Mouse (Mus musculus) spleen, postnatal 10 days (tissue): Measurements from ENCODE around the gene Galnt7.

Source experiments
- DNase-seq, 2 experiments: peaks; one replicate each; pipeline ENCODE4 v3.0.0; 2021 to 2022; ENCODE audit warnings: low spot score in 2 of 2

Galnt7 gene

DNA sequence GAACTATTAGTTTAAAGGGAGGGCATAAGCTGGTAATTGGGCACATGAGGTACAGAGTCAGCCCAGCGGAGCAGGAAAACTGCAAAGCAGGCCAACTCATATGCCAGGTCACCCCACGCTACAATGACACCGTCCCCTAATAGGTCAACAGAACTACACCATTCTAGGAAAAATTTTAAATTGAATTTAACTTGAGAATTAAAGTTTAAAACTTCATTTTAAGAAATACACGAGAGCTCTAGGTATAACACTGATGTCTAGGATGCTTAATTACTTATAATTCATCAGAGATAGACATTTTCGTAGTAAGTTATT is 67.7 kb downstream of the Galnt7 start:
- DNase-seq: no peak

DNA sequence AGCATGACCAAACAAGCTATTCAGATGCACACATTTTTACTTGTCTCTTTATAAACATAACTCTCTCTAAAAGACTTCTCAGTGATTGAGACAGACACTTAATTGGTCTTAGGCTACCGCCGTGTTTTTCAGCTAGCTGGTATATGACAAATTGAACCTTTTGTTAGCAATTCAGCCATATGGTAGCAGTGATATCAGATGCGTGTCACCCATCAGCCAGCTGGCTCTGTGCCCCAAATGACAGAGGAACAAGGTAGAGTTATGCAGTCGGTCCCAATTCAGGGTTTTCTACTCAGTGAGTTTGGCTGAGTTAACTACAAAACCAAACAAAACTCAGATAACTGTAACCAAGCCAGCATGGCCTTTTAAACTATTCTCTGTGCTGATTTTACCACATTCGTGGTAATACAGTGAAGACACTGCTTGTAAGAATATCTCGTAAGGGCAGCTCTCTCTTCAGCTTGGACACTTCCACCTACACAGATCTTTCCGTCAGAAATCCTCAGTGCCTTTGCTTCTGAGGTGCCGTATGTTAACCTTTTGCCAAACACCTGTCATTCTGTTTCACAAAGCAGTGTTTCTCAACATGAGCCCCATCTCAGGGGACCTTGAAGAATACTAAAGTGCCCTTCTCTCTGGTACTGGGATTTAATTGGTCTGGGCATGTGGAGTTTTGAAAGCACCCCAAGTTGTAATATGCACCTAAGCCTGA is 68.3 kb downstream of the Galnt7 start:
- no peak for DNase-seq

DNA sequence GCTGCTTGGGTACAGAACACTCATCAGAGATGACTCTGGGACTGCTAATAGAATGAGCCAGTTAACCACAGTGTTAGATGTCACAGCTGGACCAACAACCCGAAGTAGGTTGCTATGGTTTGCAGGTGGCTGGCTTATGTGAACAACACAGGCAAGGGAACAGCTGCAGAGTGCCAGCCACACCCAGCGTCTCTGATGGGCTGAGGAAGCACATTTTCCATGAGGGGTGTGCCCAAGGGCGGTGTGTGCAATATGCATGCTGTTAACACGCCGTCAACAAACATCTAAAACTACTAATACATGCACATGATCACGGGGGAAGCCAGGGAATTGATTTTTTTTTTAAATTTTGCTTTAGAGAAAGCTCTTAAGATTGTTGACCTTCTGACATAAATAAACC is 73.0 kb downstream of the Galnt7 start:
- peak in 1 of 2 experiments; percentile 67 for DNase-seq

DNA sequence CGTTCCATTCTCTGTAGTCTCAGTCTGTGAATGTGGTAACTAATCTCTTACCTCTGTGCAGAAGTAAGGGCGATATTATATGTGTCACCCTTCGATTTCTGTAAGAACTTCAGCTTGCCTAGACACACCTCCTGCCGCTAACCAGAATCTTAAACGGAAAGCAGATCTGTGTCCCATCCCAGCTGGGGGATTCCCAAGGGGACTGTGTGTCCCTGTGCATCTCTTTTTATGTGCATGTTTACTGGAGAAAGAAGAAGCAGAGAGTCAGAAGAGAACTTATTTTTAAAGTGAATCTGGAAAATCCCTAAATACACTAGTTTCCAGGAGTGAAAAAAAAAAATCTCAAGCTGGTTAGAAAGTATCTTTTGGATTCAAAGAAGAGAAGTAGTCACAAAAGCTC is 75.5 kb downstream of the Galnt7 start:
- DNase-seq: no peak

DNA sequence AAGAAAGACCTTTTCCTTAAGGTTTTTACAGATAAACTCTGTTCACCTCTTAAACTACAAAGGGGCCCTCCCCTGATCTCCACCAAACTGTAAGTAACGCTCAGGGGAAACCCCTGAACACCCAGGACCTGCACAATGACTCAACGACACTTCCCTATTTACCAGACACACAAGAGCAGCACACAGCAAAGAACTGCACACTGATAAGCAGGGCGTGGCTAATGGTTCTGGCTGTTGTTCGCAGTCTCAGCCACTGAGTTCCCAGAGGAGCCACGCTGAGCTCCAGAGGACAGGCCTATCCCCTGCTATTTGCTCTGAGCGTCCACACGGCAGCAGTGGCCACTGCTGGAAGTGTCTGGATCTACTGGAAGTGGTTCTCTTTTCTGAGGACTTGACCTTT is 76.6 kb downstream of the Galnt7 start:
- peak; percentile 26 to 65 for DNase-seq

DNA sequence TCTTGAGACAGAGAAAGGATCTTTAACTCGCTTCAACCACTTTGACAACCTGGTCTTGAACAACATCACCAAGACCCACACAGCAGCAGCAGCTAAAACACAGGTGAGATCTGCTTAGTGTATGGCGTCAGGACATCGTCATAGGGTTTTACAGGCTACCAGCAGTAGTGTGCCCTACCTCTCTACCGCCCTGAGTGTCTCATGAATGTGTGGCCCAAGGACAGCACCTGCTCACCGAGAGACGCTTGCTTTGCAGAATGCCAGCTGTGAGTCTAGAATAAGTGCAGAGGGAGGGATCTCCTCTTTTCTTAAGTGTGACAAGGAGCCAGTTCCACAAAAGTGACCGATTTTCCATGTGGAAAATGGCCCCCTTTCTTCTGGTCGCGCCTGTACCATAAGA is 77.5 kb downstream of the Galnt7 start:
- peak in 1 of 2 experiments; percentile 12 for DNase-seq

DNA sequence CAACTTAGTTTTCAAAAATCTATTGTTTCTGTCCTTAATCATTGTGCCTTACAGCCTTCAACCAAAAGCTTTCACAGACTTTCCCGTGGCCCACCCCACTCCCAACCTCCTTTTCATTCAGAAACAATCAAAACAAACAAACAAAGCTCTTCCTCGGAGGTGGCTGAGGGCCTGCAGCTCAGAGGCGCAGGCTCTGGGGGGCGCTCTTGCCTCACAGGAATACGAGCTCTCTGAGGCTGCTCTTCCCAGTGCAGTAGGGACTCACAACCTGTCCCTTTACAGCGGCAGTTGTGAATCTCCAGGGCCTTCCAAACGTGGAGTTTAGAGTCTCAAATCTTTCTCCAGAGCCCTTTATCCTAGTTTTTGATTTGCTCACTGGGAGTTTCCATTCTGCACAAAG is 78.4 kb downstream of the Galnt7 start:
- DNase-seq: peak; percentile 54 to 82

DNA sequence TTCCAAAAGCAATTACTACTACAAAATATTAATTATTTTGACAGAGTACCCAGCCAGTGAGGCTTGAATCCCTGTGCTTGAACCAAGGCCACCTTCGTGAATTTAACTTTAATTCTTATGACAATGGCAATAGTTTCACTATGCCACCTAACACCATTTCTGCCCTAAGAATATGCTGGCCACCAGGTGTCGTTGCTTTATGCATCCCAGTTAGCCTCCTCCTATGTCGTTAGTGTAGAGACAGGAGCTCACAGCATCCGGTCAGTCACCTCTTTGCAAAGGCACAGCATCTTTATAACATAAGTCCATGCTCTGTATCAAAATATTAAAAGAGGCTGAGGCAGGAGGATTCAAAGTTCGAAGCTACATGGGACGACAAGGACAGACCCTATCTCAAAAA is 79.0 kb downstream of the Galnt7 start:
- no peak for DNase-seq

DNA sequence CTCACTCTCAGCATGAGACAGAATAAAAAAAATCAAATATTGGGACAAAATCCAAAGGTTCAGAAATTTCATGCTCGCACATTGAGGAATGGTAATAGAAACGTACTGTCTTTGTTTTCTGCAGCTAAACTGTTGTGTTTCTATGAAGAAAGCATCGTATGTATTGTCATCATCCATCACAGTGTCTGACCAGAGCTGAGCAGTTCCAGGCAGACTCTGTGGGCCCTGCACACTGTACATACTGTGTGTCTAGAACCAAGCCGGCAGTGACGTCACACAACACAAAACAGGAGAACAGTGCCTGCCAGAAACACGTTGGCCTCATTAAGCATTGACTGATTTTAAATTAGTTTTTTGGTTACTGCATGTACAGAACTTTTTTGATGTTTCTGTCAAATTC is 82.9 kb downstream of the Galnt7 start:
- no peak for DNase-seq

DNA sequence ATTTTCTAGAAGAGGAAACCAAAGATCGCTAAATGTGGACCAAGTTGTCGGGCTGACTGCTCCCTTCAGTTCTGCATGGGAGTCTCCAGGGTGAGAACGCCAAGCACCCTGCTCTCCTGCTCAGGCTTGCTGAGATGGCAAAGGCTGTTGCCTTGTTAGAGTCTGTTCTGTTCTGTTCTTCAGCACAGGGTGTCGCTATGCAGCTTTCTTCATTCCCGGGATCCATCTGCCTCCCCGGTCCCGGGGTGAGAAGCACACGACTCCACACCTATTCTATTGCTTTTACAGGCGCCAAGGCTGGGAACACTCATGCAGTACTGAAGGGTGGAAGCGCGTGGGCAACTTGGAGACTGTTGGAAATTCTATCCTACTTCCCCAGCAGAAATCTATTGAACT is 83.4 kb downstream of the Galnt7 start:
- no peak for DNase-seq

DNA sequence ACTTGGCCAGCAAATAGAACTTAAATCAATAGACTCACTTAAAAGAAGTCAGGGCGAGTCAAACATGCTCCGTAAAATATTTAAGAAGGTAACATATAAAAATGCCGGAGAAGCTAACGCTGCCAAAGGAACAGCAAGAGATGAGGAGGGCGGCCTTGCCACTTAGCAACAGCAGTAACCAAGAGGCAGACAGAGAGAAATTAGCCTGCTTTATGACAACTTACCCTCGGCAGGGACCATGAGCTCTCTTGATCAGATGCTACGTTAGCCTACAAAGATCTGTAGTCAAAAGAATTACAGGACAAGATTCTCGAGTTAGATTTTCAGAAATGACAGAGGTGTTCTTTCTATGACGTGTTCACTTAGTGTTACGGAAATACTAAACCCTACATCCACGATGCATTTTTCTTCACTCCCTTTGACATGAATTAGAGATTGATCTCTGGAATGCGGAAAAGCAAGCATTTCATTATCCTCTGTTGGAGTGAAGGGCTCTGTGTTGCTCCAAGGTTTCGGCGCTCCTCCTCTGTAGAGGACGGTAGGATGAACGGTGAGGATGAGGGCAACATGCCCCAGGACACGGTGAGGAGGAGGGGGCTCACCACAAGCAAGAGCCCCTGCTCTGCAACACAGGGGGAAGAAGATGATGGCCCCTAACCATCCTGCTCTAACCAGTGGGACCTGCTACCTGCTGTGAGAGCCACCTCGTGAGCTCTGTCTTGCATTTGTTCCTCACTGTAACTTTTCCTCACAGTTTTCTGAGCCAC is 84.0 kb downstream of the Galnt7 start:
- no peak for DNase-seq

DNA sequence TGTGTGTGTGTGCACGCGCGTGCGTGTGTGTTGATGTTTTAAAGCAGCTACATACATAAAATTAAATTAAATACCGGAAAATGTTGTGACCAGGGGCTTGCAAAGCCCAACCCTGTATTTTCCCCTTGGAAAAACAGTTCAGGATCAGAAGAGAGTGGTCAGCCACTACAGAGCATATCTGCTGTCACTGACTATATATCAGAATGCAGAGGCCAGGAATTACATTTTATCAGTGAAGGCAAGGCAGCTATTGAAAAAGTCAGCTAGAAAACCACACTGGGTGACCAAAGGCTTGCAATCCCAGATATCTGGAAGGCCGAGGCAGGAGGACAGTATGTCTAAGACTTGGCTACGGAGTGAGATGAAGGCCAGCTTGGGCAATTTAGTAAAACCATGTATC is 84.8 kb downstream of the Galnt7 start:
- DNase-seq: no peak

DNA sequence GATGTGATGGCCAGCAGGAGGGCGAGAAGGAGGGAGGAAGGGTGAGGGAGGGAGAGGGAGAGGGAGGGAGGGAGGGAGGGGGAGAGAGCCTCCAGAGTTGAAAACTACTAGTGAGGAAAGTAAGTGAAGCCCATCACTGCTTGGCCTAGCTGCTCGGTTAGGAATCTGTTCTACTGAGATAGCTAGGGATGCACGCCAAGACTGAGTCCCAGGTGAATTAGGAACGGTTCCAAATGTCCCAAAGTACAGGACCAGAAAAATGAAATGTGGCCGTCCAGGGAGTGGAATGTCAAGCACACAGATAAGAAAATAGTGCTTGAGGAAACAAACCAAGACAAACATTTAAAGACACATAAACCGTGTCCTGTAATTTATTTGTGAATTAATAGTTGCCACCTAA is 87.8 kb downstream of the Galnt7 start:
- no peak for DNase-seq

DNA sequence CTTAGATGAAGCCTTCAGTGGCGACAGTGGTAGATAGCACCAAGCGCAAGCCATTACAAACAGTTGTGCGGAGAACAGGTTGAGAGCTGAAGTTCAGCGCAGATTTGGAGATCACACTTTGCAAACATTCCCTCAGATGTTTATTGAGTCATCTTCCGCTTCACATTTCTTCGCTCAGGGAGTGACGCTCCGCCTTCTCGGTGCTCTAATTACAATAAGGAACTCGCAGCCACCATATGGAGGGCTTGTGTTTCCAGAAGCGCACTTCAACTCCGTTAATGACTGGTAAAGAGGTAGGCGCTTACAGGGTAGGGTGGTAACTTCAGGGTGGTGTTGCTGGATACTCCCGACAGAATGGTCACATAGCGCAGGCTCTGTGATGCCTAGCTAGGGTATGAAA is 89.1 kb downstream of the Galnt7 start:
- DNase-seq: no peak

DNA sequence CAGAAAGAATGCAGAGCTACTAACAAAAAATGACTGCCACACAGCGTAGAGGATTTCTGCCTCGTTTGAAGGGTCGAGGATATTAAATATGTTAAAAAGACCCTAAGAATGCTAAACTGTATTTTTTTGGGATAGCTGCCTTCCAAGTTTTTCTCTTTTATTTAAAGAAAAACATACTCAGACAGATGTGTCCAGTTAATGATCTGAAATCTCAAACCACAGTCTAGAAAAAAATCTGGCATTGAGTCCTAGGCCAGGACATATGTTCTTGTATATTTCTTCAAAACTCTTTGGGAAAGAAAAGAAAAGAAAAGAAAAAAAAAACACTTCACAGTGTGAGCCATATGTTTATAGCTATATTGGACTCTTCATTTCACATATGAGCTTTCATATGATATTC is 90.1 kb downstream of the Galnt7 start:
- no peak for DNase-seq

DNA sequence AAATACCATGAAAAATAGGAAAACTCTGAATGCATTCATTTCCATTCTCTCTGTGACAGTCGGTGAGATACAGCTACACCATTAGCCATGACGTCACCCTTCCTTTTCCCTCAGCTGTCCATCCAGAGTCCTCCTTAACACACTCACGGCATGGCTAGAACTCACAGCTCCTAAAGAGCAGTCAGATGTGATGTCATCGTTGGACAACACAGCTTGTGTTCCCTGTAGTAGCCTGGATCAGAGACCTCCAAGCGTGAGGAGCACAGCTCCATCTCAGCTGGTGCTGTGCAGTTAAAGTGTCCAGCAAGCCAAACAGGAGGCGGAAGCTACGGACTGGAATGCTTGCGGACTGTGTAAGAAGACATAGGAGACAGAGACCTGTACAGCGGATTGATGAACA is 91.9 kb downstream of the Galnt7 start:
- no peak for DNase-seq

DNA sequence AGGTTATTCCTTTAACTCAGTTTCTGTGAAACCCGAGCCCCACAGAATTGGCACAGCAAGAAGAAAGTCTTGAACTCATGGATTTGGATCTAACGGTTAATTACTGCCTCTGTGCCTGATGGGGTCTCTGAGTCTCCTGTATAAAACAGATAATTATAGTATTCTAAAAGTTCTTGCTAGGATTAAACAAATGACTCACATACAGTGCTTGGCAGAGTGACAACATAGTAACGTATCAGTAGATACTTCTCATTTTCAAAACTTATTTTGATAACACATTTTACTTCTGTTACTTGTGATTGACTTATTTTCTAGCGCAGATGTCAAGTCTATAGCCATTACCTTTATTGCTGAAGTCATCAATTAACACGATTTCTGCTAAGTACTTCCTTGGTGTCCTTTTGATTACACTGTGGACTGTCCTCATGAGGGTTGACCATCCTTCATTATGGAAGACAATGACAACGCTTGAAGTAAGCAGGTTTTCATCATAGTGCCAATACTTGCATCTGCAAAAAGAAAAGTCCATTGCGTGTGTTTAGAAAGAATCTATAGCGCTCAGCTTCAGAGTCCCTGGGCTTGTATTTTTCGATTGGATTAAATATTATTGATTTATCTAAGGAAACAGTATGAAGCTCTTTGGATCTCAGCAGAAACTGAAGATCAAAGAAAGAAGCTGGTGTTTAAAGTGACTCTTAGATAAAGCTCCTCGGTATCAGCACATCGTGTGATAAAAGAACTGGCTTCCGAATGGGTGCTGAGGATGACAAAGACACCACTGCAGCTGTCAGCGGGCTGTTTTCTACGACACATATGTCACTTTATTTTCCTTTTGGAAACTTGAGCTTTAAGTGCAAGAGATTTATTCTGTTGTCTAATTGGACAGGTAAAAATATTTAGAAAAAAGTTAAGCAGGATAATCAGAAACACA is 100.5 kb downstream of the Galnt7 start:
- no peak for DNase-seq

DNA sequence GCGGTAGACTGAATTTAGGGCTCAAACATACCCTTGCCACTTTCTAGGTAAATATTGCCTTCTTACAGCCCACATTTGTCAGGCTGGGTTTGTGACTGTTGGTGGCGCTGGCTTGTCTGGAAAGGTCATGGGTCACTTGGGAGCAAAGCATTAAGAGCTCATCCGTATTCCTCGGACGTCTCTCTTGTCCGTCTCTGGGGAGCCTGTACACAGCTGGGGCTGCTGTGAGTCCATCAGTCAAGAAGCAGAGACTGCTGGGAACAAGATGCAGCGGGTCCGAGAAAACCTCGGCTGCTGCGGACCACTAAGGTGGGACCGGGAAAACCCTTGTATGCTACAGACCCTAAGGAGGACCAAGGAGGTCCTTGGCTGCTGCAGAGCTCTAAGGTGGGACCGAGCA is 105.3 kb downstream of the Galnt7 start:
- DNase-seq: no peak

DNA sequence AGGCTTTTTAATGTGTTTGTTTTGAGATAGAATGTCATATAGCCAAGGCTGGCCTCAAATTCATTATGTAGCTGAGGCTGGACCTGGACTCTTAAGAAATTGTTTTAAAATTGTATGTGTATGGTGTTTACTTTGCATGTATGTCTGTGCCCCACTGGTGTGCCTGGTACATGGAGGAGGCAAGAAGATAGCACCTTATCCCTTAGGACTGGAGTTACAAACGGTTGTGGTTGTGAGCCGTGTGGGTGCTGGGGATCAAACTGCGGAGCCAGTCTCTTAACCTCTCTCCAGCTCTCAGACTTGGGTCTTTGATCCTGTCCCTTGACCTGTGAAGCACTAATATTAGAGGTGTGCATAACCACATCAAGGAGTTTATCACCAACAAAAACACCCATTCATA is 106.0 kb downstream of the Galnt7 start:
- no peak for DNase-seq

DNA sequence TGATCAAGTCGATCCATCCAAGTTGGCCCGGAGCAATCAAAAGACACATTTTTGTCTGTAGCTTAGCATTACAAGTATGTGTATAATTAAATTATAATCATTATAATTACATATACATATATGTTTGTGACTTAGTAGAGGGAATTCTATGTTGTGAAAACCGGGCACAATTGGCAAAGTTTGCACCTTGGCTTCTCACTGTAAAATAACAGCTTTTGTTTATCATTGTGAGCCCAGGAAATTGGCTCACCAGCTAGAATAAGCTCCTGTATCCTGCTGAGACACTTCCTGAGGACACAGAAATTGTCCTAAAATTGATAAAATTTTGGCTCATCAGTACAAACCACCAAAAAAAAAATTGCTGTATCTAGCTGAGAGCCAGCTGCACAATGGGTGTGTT is 106.4 kb downstream of the Galnt7 start:
- no peak for DNase-seq

DNA sequence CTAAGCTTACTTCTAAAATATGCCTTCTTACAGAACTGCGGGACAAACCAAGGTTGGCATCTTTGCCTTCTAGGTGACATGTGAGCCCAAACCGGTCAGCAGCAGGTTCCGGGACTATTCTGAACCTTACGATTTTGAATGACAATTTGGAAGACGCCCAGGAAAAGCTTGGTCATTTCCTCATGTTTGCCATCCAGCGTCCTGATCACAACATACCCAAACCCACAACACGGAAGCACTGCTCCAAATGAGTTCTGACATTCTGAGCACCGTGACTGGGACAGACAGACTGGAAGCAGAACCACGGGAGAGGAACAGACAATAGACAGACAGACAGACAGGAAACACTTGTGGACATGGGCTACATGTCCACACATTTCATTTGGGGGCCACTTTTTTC is 111.4 kb downstream of the Galnt7 start:
- no peak for DNase-seq

DNA sequence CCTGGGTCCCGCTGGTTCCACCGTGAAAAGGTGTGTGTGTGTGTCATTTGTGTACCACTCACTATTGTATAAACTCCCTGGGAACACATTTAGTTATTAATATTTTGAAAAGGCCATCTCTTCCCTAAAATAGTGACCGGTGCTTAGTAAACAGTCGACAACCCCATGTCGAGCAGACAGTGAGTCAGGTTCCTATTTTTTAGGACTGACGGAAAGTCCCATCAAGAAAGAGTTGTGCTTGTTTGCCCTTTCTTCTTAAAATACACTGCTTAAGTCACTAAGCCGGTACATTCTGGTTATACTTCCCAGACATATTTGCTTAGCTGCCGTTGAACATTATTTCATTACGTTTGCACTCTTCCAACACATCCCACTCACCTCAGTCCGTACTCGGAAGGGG is 111.9 kb downstream of the Galnt7 start:
- no peak for DNase-seq
